Mouse (Mus musculus): ENCODE results near the gene AC140267.1. TPM values are rescaled to one million over a fixed set of nuclear protein-coding genes. Genes with fewer than 3 reads are reported as not detected.
A peak's percentile ranks its signal among the peaks of the same experiment; 100 is the strongest.

Gene AC140267.1
- polyA plus RNA-seq, 1 experiment from 2014 or later, result not detected

DNA sequence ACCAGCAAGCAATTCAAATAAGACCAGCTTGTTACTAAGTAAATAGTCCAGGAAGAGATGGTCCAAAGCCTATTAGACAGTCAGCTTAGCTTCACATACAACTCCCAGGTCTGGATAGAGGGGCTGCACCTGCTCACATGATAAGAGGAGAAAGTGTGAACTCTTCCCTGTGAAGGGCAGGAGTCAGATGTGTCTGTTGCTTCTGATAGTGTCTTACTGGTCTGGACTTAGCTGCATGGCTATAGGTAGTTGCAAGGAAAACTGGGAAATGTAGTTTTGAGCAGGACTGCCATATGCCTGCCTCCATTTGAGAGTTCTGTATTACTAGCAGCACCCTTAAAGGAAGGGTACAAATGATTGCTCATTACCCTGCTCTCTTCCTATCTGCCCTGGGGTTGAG lies 21.9 kb upstream of the AC140267.1 start:
- no peaks in the 10 kb centered on the region for H3K27me3 ChIP-seq
- no peak overlapping the region for H3K9ac ChIP-seq
- no peak for ATAC-seq (replicated peaks; ENCODE audit: insufficient number of reproducible peaks, insufficient read depth, low FRiP score, low read depth)
- no peaks in the 10 kb centered on the region for H3K36me3 ChIP-seq
- no peak overlapping the region for H3K27ac ChIP-seq
- no peak overlapping the region for H3K4me3 ChIP-seq
- no peaks in the 10 kb centered on the region for H3K9me3 ChIP-seq (replicated peaks)
- peaks cover 2% of the 10 kb centered on the region; the same call in 1 of the 2 replicates for H3K4me1 ChIP-seq (replicated peaks)
- no peak overlapping the region for H3K4me2 ChIP-seq

DNA sequence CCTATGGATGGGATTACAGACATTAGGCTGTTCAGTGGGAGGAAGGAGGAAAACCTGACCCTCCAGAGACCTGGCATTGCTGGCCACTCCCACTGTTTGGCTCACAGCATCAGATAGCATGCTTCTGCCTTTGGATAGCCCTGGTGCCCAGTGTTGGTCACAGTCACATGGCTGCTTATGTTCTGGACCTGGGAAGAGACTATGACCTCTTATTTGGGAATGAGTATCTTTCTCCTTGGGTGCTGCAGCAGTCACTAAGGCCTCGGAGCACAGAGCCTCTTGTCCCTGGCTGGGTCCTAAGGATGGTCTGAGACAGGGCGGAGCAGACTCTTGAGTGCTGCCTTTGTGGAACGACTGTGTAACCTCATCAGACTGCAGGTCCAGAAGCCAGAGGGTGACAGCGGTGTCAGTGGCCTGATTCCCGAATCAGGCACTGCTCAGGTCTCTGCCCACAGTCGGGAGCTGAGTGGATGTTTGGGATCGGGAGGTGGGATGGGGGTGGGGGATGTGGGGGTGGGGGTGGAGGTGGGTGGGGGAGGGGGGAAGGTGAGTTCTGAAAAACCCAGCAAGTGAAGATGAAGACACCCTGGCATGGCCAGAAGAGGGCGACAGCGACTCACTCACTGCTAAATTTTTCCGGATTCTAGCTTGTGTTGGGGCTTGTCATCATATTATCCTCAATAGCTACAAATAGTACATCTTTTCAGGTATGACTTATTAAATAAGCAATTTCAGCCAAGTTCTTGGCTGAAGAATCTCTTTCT lies 19.7 kb upstream of the AC140267.1 start:
- Histone ChIP-seq H3K9me3 (replicated peaks) (no peaks in the 10 kb centered on the region), H3K36me3 (no peaks in the 10 kb centered on the region), H3K4me2 (no peak overlapping the region), H3K4me1 (replicated peaks) (peaks cover 11% of the 10 kb centered on the region), H3K27ac (no peak overlapping the region), H3K27me3 (no peaks in the 10 kb centered on the region), H3K9ac (no peak overlapping the region), H3K4me3 (no peak overlapping the region)
- WGBS, result 17% methylated on average over 10 of the region's 10 CpGs
- no peak for ATAC-seq (replicated peaks; ENCODE audit: insufficient number of reproducible peaks, insufficient read depth, low FRiP score, low read depth)

DNA sequence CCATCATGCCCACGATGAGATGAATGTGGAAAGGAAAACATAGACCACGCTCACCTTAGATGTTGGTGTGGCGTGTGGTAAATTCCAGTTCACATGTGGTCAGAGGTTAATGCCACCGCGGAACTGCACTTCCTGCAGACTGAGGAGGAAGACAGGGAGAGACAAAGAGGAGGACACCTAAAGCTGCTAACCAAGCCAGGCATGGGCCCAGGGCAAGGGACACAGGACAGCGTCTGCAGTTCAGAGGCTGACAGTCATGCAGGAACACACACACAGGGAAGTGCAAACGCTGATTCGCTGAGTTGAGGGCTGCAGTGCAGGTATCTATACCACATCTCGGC lies 19.2 kb upstream of the AC140267.1 start:
- H3K4me3 ChIP-seq, result no peak overlapping the region
- H3K36me3 ChIP-seq, result no peaks in the 10 kb centered on the region
- no peaks in the 10 kb centered on the region for H3K9me3 ChIP-seq (replicated peaks)
- H3K27me3 ChIP-seq, result no peaks in the 10 kb centered on the region
- no peak overlapping the region for H3K27ac ChIP-seq
- 59% methylated on average over 9 of the region's 9 CpGs for WGBS
- H3K4me2 ChIP-seq, result no peak overlapping the region
- peaks cover 11% of the 10 kb centered on the region for H3K4me1 ChIP-seq (replicated peaks)
- H3K9ac ChIP-seq, result no peak overlapping the region
- no peak for ATAC-seq (replicated peaks; ENCODE audit: insufficient number of reproducible peaks, insufficient read depth, low FRiP score, low read depth)

DNA sequence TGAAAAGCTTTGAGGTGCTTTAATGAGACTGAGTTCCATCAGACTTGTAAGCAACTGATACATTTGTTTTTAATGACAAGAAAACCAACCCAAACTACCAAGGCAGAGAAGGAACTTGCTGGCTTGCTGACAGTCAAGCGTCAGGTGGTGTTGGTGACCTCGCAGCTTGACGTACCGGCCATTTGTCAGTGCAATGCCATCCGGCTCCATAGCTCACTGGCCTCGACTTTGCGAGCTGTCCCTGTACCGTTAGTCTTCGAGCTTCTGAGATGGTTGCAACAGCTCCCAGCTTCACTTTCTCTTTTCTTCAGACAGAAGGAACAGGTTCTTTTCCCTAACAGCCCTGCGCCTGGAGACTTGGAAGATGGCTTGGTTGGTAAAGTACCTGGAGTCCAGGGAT lies 18.2 kb upstream of the AC140267.1 start:
- Histone ChIP-seq H3K9ac (no peak overlapping the region), H3K27me3 (no peaks in the 10 kb centered on the region), H3K4me3 (no peak overlapping the region), H3K4me1 (replicated peaks) (peaks cover 11% of the 10 kb centered on the region), H3K4me2 (no peak overlapping the region), H3K27ac (no peak overlapping the region), H3K36me3 (no peaks in the 10 kb centered on the region), H3K9me3 (replicated peaks) (no peaks in the 10 kb centered on the region)
- ATAC-seq (replicated peaks; ENCODE audit: insufficient number of reproducible peaks, insufficient read depth, low FRiP score, low read depth), result no peak
- 81% methylated on average over 10 of the region's 10 CpGs for WGBS

DNA sequence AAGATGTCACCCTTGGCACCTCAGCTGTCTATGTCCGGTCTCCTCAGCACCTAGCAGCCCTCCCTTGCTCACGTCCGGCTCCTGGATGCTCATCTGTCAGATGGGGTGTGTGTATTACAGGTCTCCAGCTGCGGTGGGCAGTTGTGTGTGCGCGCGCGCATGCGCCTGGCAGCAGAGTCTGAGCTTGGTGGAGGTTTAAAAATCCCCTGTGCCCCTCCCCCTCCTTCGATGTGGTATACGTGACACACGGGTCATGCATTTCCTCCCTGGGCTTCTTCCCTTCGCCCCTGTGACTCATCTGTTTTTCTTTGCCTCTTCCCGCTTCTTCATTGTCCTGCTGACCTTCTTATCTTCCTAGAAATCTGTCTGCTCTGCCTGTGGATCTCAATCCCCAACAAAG lies 16.4 kb upstream of the AC140267.1 start:
- WGBS, result 25% methylated on average over 14 of the region's 14 CpGs
- Histone ChIP-seq H3K36me3 (no peaks in the 10 kb centered on the region), H3K9me3 (replicated peaks) (no peaks in the 10 kb centered on the region), H3K27ac (no peak overlapping the region), H3K27me3 (no peaks in the 10 kb centered on the region), H3K4me1 (replicated peaks) (peaks cover 20% of the 10 kb centered on the region), H3K9ac (no peak overlapping the region), H3K4me3 (no peak overlapping the region), H3K4me2 (peak overlapping the region; percentile 44)
- ATAC-seq (replicated peaks; ENCODE audit: insufficient number of reproducible peaks, insufficient read depth, low FRiP score, low read depth), result peak; percentile 53; the same call in 1 of the 2 replicates

DNA sequence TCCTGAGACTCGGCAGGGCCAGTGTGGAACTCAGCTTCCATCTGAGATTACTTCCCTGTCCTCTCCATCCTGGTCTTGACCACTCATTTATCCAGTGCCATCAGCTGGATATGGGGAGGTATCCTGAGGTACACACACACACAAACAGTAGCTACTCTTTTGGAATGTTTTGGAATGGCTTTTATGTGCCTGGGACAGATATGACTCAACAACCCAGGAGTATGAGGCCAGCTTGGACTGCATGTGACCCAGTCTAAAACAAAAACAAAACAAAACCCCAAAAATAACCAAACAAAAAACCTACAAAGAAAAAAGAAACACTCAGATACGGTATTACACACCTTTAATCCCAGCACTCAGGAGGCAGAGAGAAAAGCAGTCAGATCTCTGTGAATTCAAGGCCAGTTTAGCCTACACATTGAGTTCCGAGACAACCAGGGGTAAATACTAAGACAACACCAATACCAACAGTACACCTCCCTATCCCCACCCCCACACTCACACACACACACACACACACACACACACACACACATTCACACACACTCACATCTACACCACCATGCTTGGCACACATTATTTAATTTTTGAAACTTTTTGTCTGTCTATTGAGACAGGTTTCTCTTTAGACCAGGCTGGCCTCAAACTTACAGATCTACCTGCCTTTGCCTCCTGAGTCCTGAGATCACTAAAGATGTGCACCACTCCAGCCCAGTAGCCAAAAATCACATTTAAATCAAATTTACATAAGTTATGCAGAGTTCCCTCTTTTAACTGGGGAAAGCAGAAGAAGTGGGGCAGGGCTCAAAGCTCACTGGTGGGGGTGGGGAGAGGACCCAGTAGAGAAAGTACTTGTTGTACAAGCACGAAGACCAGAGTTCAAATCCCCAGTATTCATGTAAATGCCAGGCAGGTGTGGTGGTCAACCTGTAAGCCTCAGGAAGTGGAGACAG lies 15.7 kb upstream of the AC140267.1 start:
- no peak for ATAC-seq (replicated peaks; ENCODE audit: insufficient number of reproducible peaks, insufficient read depth, low FRiP score, low read depth)
- Histone ChIP-seq H3K4me1 (replicated peaks) (peaks cover 20% of the 10 kb centered on the region), H3K9ac (no peak overlapping the region), H3K27me3 (no peaks in the 10 kb centered on the region), H3K4me2 (peak overlapping the region; percentile 44), H3K27ac (no peak overlapping the region), H3K9me3 (replicated peaks) (no peaks in the 10 kb centered on the region), H3K4me3 (no peak overlapping the region), H3K36me3 (no peaks in the 10 kb centered on the region)
- 53% methylated on average over 4 of the region's 4 CpGs for WGBS

DNA sequence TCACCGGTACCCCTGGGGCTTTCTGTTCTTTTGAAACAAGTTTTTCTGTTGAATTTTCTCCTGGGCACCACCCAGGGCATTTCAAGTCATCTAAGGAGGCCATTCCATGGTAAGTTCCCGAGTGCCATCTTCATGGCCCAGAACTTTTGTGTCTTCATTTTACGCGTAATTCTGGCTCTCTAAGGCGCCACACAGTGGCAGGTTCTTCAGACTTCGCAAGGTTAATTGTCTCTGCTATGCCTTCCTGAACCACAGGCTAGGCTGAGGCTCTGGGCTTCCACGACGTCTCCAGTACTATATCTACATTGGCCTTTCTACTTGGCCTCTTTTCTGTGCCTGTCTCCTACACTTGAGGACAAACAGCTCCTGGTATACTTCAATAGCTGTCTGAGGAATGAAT lies 14.6 kb upstream of the AC140267.1 start:
- no peaks in the 10 kb centered on the region for H3K27me3 ChIP-seq
- no peak overlapping the region for H3K27ac ChIP-seq
- no peak overlapping the region for H3K4me2 ChIP-seq
- 66% methylated on average over 8 of the region's 8 CpGs for WGBS
- H3K36me3 ChIP-seq, result no peaks in the 10 kb centered on the region
- no peak for ATAC-seq (replicated peaks; ENCODE audit: insufficient number of reproducible peaks, insufficient read depth, low FRiP score, low read depth)
- H3K4me3 ChIP-seq, result no peak overlapping the region
- no peak overlapping the region for H3K9ac ChIP-seq
- no peaks in the 10 kb centered on the region for H3K9me3 ChIP-seq (replicated peaks)
- peaks cover 20% of the 10 kb centered on the region for H3K4me1 ChIP-seq (replicated peaks)

DNA sequence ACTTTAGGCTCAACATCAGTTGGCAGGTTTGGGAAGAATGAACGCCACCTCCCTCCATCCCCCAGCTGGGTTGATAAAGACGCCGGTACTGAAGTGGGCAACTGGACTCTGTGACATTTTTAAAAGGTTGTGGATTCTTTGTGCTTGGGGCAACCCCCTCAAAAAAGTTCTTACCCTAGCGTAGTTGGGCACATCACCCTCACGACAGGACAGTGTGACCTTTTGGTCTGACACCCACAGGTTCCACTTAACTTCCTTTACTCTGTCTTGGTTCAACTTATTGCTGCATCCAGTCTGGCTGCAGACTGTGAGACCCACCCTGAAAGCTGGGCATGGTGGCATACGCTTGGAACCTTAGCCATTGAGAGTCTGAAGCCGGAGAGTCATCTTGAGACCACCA lies 11.9 kb upstream of the AC140267.1 start:
- no peak for ATAC-seq (replicated peaks; ENCODE audit: insufficient number of reproducible peaks, insufficient read depth, low FRiP score, low read depth)
- 0 out of 2 replicates have a peak overlapping the region, but pooled peaks have one; percentile 29 for H3K27ac ChIP-seq
- no peak overlapping the region for H3K9ac ChIP-seq
- H3K36me3 ChIP-seq, result no peaks in the 10 kb centered on the region
- peaks cover 18% of the 10 kb centered on the region for H3K4me1 ChIP-seq (replicated peaks)
- WGBS, result 57% methylated on average over 7 of the region's 7 CpGs
- H3K4me3 ChIP-seq, result no peak overlapping the region
- no peaks in the 10 kb centered on the region for H3K9me3 ChIP-seq (replicated peaks)
- H3K27me3 ChIP-seq, result no peaks in the 10 kb centered on the region
- H3K4me2 ChIP-seq, result no peak overlapping the region

DNA sequence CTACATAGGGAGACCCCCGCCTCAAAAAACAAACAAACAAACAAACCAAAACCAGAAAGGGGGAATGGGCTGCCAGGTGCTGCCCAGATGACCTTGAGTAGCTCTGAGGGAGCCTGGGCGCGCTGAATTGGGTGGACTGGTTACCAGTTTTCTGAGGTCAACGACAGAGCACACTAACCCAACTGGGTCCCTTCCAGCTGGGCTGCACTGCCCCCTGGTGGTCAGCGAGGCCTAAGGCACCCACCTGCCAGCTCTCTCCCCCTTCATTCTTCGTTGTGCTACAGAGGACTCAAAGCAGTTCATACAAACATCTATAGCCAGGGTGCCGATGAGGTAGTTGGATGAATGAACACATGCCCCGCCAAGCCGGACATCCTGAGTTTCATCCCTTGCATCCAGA lies 10.4 kb upstream of the AC140267.1 start:
- Histone ChIP-seq H3K27me3 (no peaks in the 10 kb centered on the region), H3K36me3 (no peaks in the 10 kb centered on the region), H3K9me3 (replicated peaks) (no peaks in the 10 kb centered on the region), H3K9ac (no peak overlapping the region), H3K4me1 (replicated peaks) (peaks cover 10% of the 10 kb centered on the region; the same call in 1 of the 2 replicates), H3K4me3 (no peak overlapping the region), H3K4me2 (no peak overlapping the region), H3K27ac (no peak overlapping the region)
- peak; percentile 55; the same call in 1 of the 2 replicates for ATAC-seq (replicated peaks; ENCODE audit: insufficient number of reproducible peaks, insufficient read depth, low FRiP score, low read depth)
- 24% methylated on average over 9 of the region's 9 CpGs for WGBS

DNA sequence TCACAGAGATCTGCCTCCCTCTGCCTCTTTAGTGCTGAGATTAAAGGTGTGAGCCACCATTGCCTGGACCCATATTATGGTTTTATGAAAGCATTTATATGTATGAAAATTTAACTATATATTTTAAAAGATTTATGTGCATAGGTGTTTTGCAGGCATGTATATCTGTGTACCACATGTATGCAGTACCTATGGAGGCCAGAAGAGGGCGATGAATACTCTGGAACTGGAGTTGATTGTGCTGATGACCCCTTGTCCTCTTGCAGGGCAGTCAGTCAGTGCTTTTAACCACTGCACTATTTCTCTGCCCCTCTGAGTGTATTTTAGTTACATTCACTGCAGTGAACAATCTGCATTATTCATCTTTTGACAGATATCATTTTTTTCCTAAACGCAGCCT lies 9.8 kb upstream of the AC140267.1 start:
- Histone ChIP-seq H3K9ac (no peak overlapping the region), H3K4me1 (replicated peaks) (peaks cover 10% of the 10 kb centered on the region; the same call in 1 of the 2 replicates), H3K4me2 (no peak overlapping the region), H3K36me3 (no peaks in the 10 kb centered on the region), H3K27me3 (no peaks in the 10 kb centered on the region), H3K27ac (no peak overlapping the region), H3K4me3 (no peak overlapping the region), H3K9me3 (replicated peaks) (no peaks in the 10 kb centered on the region)
- 44% methylated on average over 2 of the region's 2 CpGs for WGBS
- ATAC-seq (replicated peaks; ENCODE audit: insufficient number of reproducible peaks, insufficient read depth, low FRiP score, low read depth), result no peak

DNA sequence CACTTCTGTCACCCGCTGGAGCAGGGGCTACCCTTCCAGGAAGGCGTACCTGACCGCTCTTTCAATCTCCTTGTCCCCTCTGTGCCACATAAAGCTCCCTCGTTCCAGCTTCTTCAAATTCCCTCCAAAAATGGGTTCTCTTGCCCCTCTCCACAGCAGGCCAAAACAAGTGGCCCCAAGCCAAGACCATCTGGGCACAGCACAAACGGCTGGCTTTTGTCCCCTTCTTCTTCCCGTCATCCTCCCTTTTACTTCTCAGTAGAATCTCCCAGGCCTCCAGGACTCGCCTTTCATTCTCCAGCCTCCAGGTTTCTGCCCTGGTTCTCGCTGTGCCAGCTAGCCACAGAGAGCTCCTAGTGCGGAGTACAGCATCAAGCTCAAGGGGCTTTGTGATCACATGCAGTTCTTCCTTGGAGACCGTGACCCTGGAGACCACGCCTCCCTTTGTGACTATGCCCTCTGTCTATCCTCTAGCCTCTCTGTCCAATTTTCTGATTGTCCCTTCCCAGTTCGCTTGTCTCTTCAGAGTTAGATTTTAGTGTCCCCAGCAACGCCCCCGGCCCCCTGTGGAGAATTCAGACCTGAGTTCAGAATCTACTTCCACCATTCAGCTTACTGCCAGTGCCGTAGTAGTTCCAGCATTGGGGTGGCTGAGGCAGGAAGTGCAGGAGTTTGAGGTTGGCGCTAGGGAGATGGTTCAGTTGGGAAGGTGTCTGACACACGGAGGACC lies 7.4 kb upstream of the AC140267.1 start:
- Histone ChIP-seq H3K4me3 (no peak overlapping the region), H3K4me1 (replicated peaks) (peaks cover 9% of the 10 kb centered on the region), H3K27ac (no peak overlapping the region), H3K27me3 (no peaks in the 10 kb centered on the region), H3K9me3 (replicated peaks) (no peaks in the 10 kb centered on the region), H3K4me2 (no peak overlapping the region), H3K9ac (no peak overlapping the region), H3K36me3 (no peaks in the 10 kb centered on the region)
- ATAC-seq (replicated peaks; ENCODE audit: insufficient number of reproducible peaks, insufficient read depth, low FRiP score, low read depth), result no peak
- 74% methylated on average over 17 of the region's 17 CpGs for WGBS
